Mouse (Mus musculus) forebrain, embryonic 10.5 days (tissue): Measurements from ENCODE around the gene Plekha6. TPM values are rescaled to one million over a fixed set of nuclear protein-coding genes. Genes with fewer than 3 reads are reported as not detected.
A peak's percentile ranks its signal among the peaks of the same experiment; 100 is the strongest.

ENCODE experiments used
- DNase-seq: peaks from one replicate; pipeline ENCODE4 v3.0.0-alpha.2; 2017; ENCODE audit warnings: low spot score; ENCODE audit errors: extremely low spot score
- H3K27ac ChIP-seq: fragments of 300-500 bp; sonication (generic); 2 replicates; pipeline ENCODE4 v1.5.1; 2016; ENCODE audit warnings: mild to moderate bottlenecking
- H3K27me3 ChIP-seq: fragments of 300-500 bp; sonication (generic); 2 replicates; pipeline ENCODE4 v1.6.1; 2016; ENCODE audit warnings: mild to moderate bottlenecking; ENCODE audit not compliant: poor library complexity, severe bottlenecking
- H3K36me3 ChIP-seq: fragments of 300-500 bp; sonication (generic); replicated peaks from 2 replicates; pipeline ENCODE4 v1.6.1; 2016; ENCODE audit warnings: mild to moderate bottlenecking, moderate library complexity
- H3K4me1 ChIP-seq: fragments of 300-500 bp; sonication (generic); 2 replicates; pipeline ENCODE4 v1.6.1; 2016
- H3K4me3 ChIP-seq: fragments of 300-500 bp; sonication (generic); 2 replicates; pipeline ENCODE4 v1.5.1; 2016; ENCODE audit warnings: mild to moderate bottlenecking, moderate library complexity
- H3K9me3 ChIP-seq: fragments of 300-500 bp; sonication (generic); 2 replicates; pipeline ENCODE4 v1.6.1; 2016; ENCODE audit warnings: mild to moderate bottlenecking, moderate library complexity
- WGBS: fragments of 180-500 bp; shearing (Covaris S2); methylation state at CpG from one replicate; pipeline ENCODE4 v1.1.7; 2016; 5-methylcytosine and 5-hydroxymethylcytosine counted together
- polyA plus RNA-seq: library from polyadenylated mRNA; unstranded; fragments of >200 nt; fragmentation: Nextera tagmentation; extraction: Ambion mirVana; gene quantifications from 2 replicates; pipeline ENCODE4 v1.2.1, GENCODE M21; 2016

Plekha6 gene
- polyA plus RNA-seq, 1 experiment from 2014 or later = 9.9 TPM

DNA sequence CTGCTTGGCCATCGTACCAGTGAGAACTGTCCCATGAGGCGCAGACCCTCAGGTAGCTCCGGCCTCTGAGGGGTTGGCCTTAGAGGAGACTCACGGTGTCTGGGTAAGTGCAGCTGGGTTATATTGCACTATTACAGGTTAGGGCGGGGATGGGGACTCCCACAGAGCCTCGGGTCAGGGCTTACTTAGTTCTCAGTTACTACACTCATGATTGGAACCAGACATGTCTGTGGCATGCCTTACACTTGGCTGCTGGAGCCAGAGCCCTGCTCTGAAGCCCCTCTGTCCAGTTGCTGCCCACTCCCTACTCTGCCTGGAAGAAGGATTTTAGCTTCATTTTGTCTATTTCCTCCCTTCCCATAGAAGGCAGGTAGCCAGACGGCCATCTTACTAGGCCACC lies 49.1 kb downstream of the Plekha6 start:
- Histone ChIP-seq H3K36me3 (peaks cover 2% of the 10 kb centered on the region; the same call in 1 of the 2 replicates), H3K27ac (peak overlapping the region; percentile 65), H3K4me1 (peaks cover 90% of the 10 kb centered on the region), H3K4me3 (no peak overlapping the region), H3K27me3 (peaks cover 36% of the 10 kb centered on the region), H3K9me3 (no peaks in the 10 kb centered on the region)
- 70% methylated on average over 7 of the region's 7 CpGs for WGBS
- no peak for DNase-seq

DNA sequence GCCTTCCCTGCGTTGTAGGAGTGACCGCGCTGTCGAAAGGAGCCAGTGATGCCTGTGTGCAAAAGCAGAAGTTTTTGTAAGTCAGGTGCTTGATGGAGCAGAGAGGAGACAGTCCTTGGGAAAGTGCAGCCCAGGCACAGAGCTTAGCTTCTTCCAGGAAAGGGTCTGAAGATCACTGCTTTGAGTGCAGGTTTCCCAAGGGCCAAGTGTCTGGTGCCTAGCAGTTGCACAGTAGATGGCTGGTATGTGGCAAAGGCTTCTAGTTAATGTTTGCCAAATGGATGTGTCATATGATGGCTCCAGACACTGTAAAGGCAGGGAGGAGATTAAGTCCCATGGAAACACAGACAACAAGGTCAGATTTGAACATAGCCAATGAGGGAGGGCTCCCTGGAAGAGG lies 49.9 kb downstream of the Plekha6 start:
- Histone ChIP-seq H3K27me3 (peaks cover 36% of the 10 kb centered on the region), H3K36me3 (peaks cover 2% of the 10 kb centered on the region; the same call in 1 of the 2 replicates), H3K4me1 (peaks cover 84% of the 10 kb centered on the region), H3K9me3 (no peaks in the 10 kb centered on the region), H3K4me3 (no peak overlapping the region), H3K27ac (peak overlapping the region; percentile 65)
- no peak for DNase-seq
- 98% methylated on average over 4 of the region's 4 CpGs for WGBS

DNA sequence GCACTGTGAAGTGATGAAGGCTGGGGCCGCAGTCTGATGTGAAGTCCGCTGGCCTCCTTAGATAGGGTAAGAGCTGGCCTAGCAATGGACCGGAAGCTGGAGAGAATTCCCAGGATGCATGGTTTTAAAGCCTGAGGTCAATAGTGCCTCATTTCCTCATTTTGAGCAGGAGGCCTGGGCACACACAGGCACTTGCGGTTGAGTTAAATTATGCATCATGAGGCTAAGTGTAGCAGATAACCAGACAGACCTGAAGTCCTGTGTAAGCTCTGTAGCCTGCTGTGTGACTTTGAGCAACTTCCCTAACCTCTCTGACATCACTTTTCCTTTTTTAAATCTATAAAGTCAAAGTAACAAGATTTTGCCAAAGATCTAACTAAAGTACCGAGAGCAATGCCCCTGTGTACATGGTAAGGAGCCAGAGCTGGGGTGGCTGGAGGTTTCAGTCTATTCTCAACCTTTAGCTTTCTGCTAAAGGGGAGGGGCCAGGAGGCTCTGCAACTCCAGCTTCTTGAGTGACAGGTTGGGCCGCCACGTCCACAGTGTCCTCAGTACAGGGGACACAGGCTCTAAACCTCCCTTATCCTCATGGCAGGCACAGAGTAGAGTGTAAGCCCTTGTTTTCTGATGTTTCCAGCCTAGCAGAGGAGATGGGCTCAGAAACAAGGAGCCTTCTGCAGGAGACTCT lies 50.8 kb downstream of the Plekha6 start:
- DNase-seq = no peak
- Histone ChIP-seq H3K27ac (peak overlapping the region; percentile 72), H3K4me1 (peaks cover 83% of the 10 kb centered on the region), H3K9me3 (no peaks in the 10 kb centered on the region), H3K4me3 (no peak overlapping the region), H3K27me3 (peaks cover 34% of the 10 kb centered on the region), H3K36me3 (peaks cover 2% of the 10 kb centered on the region; the same call in 1 of the 2 replicates)
- WGBS = 74% methylated on average over 7 of the region's 7 CpGs

DNA sequence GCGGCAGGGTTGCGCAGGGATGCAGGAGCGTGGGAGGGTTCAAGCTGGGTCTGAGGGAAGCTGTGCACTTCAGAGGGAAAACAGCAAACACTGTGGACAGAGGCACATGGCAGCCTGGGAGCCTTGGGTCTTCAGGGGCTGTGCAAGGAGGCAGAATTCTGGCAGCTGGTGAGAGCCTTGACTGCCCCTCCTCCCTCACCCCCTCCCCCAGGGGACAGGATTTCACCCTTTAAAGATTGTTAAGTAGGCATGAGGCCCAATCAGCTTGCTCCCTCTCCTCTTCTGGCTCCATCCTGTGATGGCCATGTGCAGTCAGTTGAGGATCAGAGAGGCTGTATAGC lies 51.3 kb downstream of the Plekha6 start:
- Histone ChIP-seq H3K4me3 (no peak overlapping the region), H3K27ac (peak overlapping the region; percentile 72), H3K27me3 (peaks cover 29% of the 10 kb centered on the region), H3K4me1 (peaks cover 82% of the 10 kb centered on the region), H3K9me3 (no peaks in the 10 kb centered on the region), H3K36me3 (peaks cover 2% of the 10 kb centered on the region; the same call in 1 of the 2 replicates)
- 83% methylated on average over 3 of the region's 3 CpGs for WGBS
- no peak for DNase-seq

DNA sequence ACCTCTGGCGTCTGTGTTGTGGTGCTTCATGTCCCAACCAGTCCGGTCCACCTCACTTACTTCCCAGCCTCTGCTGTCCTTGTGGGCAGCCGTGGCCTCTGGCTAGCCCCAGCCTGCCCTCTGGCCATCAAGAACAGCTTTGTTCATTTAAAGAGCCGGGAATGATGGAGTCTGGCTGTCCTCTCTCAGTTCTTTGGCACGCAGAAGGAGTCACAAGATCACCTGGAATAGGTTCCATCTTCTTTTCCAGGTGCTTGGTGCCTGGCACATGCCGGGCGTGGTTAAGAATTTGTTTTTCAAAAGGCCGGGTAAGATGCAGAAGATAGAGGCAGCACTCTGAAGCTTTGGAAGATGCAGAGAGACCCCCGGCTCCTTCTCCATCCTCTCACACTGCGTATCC lies 51.7 kb downstream of the Plekha6 start:
- H3K36me3 ChIP-seq = peaks cover 1% of the 10 kb centered on the region; the same call in 1 of the 2 replicates
- H3K4me3 ChIP-seq = no peak overlapping the region
- H3K4me1 ChIP-seq = peaks cover 80% of the 10 kb centered on the region
- WGBS = 73% methylated on average over 10 of the region's 10 CpGs
- peaks cover 24% of the 10 kb centered on the region for H3K27me3 ChIP-seq
- DNase-seq = no peak
- H3K27ac ChIP-seq = peak overlapping the region; percentile 72
- no peaks in the 10 kb centered on the region for H3K9me3 ChIP-seq

DNA sequence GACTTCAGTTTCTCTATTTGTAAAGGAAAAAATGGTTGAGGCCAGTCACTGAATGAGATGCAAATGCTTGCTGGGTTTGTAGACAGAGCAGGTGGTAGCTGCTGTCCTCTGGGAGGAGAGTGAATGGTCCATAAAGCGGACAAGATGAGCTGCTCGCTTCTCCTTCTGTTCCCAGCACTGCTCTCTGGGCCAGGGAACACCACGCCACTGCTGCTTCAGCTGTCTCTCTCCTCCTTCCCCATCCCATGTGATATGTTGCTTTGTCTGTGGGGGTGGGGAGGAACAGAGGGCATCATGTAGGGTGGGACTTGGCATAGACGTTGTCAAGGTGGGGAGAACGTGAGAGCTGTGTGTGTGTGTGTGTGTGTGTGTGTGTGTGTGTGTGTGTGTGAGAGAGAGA lies 53.0 kb downstream of the Plekha6 start:
- Histone ChIP-seq H3K27ac (peak overlapping the region; percentile 72), H3K9me3 (no peaks in the 10 kb centered on the region), H3K36me3 (no peaks in the 10 kb centered on the region; the same call in 1 of the 2 replicates), H3K4me1 (peaks cover 82% of the 10 kb centered on the region), H3K27me3 (peaks cover 22% of the 10 kb centered on the region), H3K4me3 (no peak overlapping the region)
- DNase-seq = no peak
- 84% methylated on average over 5 of the region's 5 CpGs for WGBS

DNA sequence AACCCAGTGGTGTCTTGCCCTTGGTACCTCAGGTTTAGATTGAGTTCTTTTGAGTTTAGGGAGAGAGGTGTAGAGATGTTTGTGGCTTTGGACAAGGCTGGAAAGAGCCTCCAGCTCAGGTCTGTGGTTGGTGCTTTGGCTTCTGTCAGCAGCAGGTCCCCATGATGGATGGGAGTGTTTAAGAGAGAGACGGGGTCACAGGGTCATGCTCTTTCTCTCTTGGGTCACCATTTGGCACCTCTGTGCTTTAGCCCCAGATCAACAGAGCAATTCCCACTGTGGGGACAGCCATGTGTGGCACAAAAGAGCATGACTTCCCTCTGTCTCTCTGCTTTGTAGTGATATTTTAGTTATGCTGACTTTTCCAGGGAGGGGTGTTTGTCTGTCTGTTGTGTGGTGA lies 55.1 kb downstream of the Plekha6 start:
- Histone ChIP-seq H3K27ac (0 out of 2 replicates have a peak overlapping the region, but pooled peaks have one; percentile 12), H3K27me3 (peaks cover 25% of the 10 kb centered on the region), H3K4me1 (peaks cover 78% of the 10 kb centered on the region), H3K36me3 (no peaks in the 10 kb centered on the region), H3K9me3 (no peaks in the 10 kb centered on the region), H3K4me3 (no peak overlapping the region)
- 67% methylated on average over 1 of the region's 1 CpGs for WGBS
- no peak for DNase-seq

DNA sequence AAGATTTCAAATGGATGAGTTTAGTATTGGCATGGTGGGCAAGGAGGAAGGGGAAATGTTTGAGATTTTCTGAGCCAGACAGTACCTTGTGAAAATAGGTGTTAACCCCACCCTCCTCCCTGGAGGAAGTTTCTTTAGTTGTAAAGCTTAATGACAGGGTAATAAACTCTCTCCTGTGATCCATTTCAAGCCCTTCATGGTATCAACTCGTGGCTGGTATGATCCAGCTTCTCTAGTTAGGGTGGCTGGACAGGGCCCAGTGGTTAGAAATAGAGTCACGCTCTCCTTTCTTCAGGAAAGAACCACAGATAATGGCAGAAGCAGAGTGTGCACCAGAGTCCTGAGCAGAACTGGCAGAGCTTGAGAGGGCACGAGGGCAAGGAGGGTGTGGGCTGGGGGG lies 57.4 kb downstream of the Plekha6 start:
- Histone ChIP-seq H3K4me3 (no peak overlapping the region), H3K9me3 (no peaks in the 10 kb centered on the region), H3K27ac (no peak overlapping the region), H3K36me3 (no peaks in the 10 kb centered on the region), H3K27me3 (peaks cover 36% of the 10 kb centered on the region), H3K4me1 (peaks cover 68% of the 10 kb centered on the region)
- WGBS = 84% methylated on average over 3 of the region's 3 CpGs
- no peak for DNase-seq

DNA sequence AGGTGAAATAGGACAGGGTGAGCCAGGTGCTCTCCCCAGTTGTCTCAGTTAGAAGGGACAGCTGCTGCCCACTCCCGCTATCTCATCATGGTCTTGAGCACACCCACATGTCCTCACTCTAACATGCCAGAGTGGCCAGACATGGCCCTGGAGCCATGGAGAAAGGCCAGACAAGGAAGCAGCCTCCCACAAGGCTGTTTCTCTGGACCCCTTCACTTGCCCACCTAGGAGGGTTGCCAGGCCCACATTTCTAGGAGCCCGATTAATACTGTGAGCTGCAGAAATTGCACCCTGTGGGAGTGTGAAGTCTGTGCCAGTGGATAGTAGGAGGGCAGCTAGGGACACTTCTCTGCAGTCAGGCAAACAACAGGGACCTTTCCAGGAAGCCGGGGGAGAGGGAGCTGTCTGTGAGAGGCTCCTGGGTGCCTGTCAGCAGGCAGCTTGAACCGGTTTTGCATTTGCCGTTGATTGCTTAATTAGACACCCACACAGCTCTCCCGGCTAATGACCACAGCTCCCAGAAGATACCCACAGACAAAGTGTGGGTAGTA lies 58.5 kb downstream of the Plekha6 start:
- Histone ChIP-seq H3K27me3 (peaks cover 44% of the 10 kb centered on the region), H3K27ac (peak overlapping the region; percentile 69), H3K4me1 (peaks cover 68% of the 10 kb centered on the region), H3K9me3 (no peaks in the 10 kb centered on the region), H3K4me3 (no peak overlapping the region), H3K36me3 (no peaks in the 10 kb centered on the region)
- 52% methylated on average over 6 of the region's 6 CpGs for WGBS
- DNase-seq = no peak

DNA sequence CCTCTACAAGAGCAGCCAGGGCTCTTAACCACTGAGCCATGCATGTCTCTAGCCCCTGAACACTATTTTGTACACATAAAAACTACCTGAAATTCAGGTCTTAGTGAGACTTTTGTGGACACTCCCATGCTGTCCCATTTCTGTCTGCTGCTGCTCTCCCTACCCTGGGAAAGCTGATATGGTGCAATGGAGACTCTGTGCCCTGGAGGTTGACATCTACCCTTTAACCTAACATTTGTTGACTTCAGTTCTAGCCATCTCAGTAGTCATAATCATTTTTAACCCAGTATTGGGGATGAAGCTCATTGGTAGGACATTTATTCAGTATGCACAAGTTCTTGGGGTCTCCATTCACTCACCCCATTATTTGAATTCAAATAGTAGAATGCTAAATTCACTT lies 60.7 kb downstream of the Plekha6 start:
- no peaks in the 10 kb centered on the region for H3K9me3 ChIP-seq
- peaks cover 54% of the 10 kb centered on the region for H3K27me3 ChIP-seq
- no peak overlapping the region for H3K4me3 ChIP-seq
- DNase-seq = no peak
- no peaks in the 10 kb centered on the region for H3K36me3 ChIP-seq
- no peak overlapping the region for H3K27ac ChIP-seq
- H3K4me1 ChIP-seq = peaks cover 72% of the 10 kb centered on the region

DNA sequence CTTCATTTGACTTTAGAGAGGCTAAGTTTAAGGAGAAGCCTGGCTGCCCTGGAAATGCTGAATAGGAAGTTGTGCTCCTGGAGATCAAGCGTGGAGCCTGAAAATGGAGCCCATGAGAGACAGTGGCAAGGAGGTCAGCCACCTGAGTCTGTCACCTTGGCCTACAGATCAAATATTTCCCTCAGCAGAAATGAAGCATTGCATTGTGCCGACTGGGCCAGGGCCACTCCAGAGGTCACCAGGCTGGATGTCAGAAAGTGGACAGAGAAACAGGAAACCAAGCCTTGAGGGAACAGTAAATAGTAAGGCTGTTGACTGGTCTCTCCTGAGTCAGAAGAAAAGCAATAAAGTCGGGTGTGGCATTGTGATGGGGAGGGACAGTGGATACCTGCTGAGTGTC lies 61.1 kb downstream of the Plekha6 start:
- DNase-seq = no peak
- WGBS = 75% methylated on average over 3 of the region's 3 CpGs
- Histone ChIP-seq H3K27me3 (peaks cover 54% of the 10 kb centered on the region), H3K9me3 (no peaks in the 10 kb centered on the region), H3K27ac (no peak overlapping the region), H3K36me3 (no peaks in the 10 kb centered on the region), H3K4me1 (peaks cover 69% of the 10 kb centered on the region), H3K4me3 (no peak overlapping the region)

DNA sequence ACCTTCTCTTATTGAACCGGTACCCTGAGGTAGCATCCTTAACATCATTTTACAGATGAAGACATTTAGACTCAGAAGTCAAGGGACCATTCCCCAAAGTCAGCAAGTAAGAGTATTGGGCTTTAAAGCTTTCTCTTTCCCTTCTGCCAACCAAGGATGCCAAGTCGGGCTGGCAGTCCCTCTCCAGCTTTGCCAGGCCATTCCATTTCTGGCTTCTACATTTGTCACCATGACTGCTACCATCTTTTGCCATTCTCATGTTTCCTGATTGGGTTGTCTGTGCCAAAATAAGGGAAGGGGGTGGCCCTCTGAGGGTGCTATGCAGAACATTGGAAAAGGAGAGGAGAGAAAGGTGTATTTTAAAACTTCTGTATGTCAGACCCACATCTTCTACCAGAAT lies 61.6 kb downstream of the Plekha6 start:
- no peak for DNase-seq
- H3K9me3 ChIP-seq = no peaks in the 10 kb centered on the region
- peaks cover 54% of the 10 kb centered on the region for H3K27me3 ChIP-seq
- 91% methylated on average over 2 of the region's 2 CpGs for WGBS
- peaks cover 65% of the 10 kb centered on the region for H3K4me1 ChIP-seq
- H3K36me3 ChIP-seq = no peaks in the 10 kb centered on the region
- no peak overlapping the region for H3K4me3 ChIP-seq
- H3K27ac ChIP-seq = no peak overlapping the region

DNA sequence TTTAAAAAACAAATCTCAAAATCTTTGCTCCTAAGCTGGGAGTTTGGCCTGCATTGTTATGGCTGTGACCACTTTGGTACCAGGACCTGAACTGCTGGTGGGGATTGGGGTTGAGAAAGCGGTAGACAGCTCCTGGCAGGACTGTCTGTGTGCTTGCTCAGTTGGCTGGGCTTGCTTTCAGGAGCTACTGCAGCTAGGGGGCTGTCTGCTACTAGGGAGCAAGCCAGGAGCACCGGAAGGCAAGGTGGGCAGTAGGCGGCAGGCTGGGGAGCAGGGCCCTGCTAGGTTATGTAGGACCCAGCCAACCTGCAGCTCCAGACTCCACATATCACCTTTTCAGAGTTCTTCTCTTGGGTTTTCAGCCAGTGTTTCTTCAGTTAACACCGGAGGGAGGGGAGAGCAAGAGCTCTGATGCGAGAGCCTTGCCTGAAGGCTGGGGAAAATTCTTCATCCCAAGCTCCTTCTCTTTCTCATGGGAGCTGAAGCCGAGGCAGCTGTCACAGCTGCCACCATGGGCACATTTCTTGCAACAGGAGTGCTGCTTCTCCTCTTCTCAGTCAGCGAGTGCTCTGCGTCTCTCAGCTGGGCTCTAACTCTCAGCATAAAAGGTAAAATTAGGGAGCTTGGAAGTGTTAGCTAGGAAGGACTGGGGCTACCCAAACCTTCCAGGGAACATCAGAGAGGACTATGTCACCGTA lies 62.1 kb downstream of the Plekha6 start:
- DNase-seq = no peak
- Histone ChIP-seq H3K27me3 (peaks cover 54% of the 10 kb centered on the region), H3K4me1 (peaks cover 65% of the 10 kb centered on the region)

More for the DNA sequence above, 62.1 kb downstream of the Plekha6 start:
- H3K9me3 ChIP-seq = no peaks in the 10 kb centered on the region
- no peak overlapping the region for H3K4me3 ChIP-seq
- H3K36me3 ChIP-seq = no peaks in the 10 kb centered on the region
- 34% methylated on average over 9 of the region's 9 CpGs for WGBS
- H3K27ac ChIP-seq = peak overlapping the region; percentile 57; the same call in 1 of the 2 replicates
